Mouse (Mus musculus) c-Kit-negative CD71-positive TER-119-positive erythroid progenitor cells, embryonic 14.5 days (primary cell): ENCODE results near the gene Slc11a1.
A peak's percentile ranks its signal among the peaks of the same experiment; 100 is the strongest.
"Not testable (repeated sequence)": the region's sequence is repeated elsewhere in the genome, so short reads cannot be mapped to it uniquely, and the experiment has no call there.

ENCODE experiments used
- DNase-seq: peaks from one replicate; pipeline ENCODE4 v3.0.0-alpha.2; 2013; ENCODE audit warnings: low read depth, low spot score

Slc11a1 gene

DNA sequence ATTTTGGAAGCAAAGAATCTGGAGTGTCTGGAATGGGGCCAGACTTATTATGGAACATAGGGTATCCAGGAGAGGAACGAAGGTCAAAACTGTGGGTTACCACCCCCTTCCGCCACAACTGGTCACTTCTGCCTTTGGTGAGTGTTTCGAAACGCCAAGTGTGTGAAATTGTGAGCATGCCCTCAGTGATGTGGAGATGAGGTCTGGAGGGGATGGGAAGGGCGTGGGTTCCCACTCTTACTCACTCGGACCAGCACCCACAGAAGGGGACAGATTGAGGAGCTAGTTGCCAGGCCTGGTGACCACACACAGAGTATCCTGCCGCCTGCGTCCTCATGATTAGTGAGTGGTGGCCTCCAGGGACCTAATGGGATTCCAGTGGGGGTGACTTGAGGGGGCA is at the start of gene Slc11a1:
Gene Slc11a1 (plus strand): TSS at position 216 of the 400 bp plus-strand sequence.
- DNase-seq, result no peak

GRCm38 (mm10) chr1:74326916-74327315 is 48.1 kb upstream of the Slc11a1 start:
- DNase-seq, result not testable (repeated sequence)

DNA sequence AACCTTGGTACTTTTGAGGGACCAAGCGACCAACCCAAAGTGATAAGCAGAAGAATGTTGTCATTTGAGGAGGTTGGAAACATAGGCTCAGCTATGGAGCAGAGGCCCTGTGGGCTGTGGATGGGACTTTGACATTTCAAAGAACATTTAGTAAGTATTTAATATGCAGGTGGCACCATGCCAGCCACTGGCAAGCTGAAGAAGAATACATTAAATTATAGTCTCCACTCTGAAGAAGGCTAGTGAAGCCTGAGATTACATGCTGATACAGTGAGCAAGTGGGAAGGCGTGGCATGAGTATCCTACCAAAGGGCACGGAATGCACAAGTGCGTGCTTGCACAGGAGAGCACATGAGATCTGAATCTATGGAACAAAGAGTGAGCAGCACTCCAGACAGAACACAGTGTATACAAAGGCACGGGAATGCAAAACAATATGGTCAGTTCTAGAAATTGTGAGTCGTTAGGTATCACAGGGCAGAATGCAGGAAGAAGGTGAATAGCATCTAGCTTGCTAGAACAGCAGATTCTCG is 45.0 kb upstream of the Slc11a1 start:
- DNase-seq, result no peak

- DNase-seq, result no peak
These were observed 43.8 kb upstream of the Slc11a1 start for GRCm38 (mm10) chr1:74331046-74331681.

GRCm38 (mm10) chr1:74332241-74332763 is 42.7 kb upstream of the Slc11a1 start:
- peak; percentile 76 for DNase-seq

DNA sequence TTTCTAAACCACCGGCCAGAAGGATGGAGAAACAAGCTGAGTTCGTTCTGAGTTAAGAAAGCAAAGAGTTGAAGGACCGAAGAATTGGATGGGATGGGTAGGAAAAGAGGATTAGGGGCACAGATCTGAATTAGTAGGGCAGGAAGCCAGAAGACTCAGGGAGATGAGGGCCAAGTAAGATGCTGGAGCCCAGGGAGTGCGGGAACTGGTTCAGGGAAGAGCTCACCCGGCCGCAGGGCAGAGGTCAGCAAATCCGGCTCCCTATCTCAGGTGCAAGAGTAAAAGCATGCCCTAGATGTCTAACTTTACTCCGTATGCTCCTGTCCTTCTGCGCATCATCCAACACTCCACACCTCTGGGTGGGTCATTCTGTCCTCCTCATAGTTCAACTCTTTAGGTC is 42.1 kb upstream of the Slc11a1 start:
- no peak for DNase-seq

- no peak for DNase-seq
These were observed 40.4 kb upstream of the Slc11a1 start for GRCm38 (mm10) chr1:74334607-74335006.

DNA sequence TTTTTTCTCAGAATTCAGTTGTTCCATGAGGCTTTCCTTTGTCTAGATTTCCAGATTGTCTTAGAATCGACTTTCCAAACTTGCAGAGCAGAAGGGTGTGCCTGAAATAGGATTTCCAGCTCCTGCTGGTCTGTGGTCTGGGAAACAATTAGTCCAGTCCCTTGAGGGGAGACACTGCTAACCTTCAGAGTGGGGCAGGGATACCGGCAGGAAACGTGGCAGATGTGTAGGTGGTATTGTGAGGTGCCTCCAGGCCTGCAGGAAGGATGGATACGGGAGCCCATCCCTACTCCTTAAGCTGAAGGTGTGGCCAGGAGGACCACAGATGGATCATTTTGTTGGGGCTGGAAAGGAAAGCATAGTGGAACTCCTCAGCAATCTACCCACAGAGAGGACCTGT is 40.0 kb upstream of the Slc11a1 start:
- no peak for DNase-seq

- no peak for DNase-seq
These were observed 39.4 kb upstream of the Slc11a1 start for GRCm38 (mm10) chr1:74335436-74336170.

- DNase-seq, result no peak
These were observed 37.7 kb upstream of the Slc11a1 start for GRCm38 (mm10) chr1:74337241-74337771.

- DNase-seq, result no peak
These were observed 37.0 kb upstream of the Slc11a1 start for GRCm38 (mm10) chr1:74338013-74338412.

GRCm38 (mm10) chr1:74338626-74339025 is 36.4 kb upstream of the Slc11a1 start:
- no peak for DNase-seq

GRCm38 (mm10) chr1:74339917-74340316 is 35.1 kb upstream of the Slc11a1 start:
- no peak for DNase-seq

DNA sequence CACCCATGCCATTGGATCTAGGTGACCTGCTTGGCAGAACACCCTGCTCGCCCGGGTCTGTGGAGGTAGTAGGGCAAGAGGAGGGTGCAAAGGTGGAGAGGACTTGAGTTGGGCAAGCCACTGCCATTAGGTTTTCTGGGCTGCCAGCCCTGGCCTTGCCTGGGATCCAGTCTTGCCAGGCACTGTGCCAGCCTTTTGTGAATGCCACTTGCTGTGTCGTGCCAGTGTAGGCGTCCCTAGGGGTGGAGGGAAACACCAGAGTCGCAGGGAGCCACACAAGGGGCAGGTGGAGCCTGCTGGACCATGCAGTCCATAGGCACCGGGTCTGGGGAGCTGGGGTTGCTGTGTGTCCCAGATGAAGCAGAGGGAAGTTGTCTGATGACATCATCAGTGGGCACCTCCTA is 34.6 kb upstream of the Slc11a1 start:
- no peak for DNase-seq

GRCm38 (mm10) chr1:74340992-74341391 is 34.0 kb upstream of the Slc11a1 start:
- not testable (repeated sequence) for DNase-seq

DNA sequence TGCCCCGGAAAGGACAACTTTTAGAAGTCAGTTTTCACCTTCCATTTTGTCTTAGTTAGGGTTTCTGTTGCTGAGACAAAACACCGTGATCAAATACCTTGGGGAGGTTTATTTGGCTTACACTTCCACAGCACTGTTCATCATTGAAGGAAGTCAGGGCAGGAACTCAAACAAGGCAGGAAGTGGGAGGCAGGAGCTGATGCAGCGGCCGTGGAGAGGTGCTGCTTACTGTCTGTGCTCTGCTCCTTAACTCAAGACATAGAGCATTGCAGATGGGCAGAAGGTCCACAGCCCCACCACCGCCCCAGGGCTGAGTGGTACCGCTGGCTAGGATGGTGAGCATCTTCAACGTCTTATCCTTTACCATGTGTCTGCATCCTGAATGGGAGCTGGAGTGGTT is 33.1 kb upstream of the Slc11a1 start:
- no peak for DNase-seq

GRCm38 (mm10) chr1:74342308-74342707 is 32.7 kb upstream of the Slc11a1 start:
- no peak for DNase-seq

GRCm38 (mm10) chr1:74343161-74343560 is 31.8 kb upstream of the Slc11a1 start:
- no peak for DNase-seq

- DNase-seq, result no peak
These were observed 30.7 kb upstream of the Slc11a1 start for GRCm38 (mm10) chr1:74344163-74344916.

DNA sequence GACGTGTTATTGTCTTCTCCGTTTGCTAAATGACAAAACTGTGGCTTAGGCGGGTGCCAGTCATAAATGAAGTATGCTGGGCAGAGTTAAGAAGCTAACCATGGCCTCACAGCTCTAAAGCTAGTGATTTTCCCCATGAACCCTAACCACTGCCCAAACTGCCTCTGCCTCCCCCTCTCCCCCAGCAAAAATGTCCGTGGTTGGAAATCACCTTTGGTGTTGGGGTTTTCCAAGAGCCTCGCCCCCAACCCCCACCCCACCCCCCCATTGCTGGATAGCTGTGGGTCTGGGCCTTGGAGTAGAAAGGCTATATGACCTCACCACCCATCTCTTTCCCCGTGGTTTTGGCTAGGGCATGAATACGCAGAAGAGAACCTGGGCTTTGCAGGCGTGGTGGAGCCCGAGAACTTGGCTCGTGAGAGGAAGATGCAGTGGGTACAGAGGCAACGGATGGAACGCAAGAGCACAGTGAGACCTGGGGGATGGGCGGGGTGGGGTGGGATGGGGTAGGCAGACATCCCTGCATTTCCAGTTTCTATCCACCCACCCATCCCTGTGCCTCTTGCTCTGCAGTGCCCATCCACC is 23.7 kb upstream of the Slc11a1 start:
- DNase-seq, result no peak

GRCm38 (mm10) chr1:74352532-74353096 is 22.4 kb upstream of the Slc11a1 start:
- no peak for DNase-seq
